Mouse (Mus musculus) gastrocnemius, adult 2 months (tissue): ENCODE measurements around the gene Aldh1a1. TPM values are rescaled to one million over a fixed set of nuclear protein-coding genes. Genes with fewer than 3 reads are reported as not detected.
"Not testable (repeated sequence)": the region's sequence is repeated elsewhere in the genome, so short reads cannot be mapped to it uniquely, and the experiment has no call there.

Experiments used
- DNase-seq: peaks from one replicate; pipeline ENCODE4 v3.0.0; 2022
- H3K27ac ChIP-seq: fragments of 200-600 bp; 2 replicates; pipeline ENCODE4 v1.8.1; 2022; ENCODE audit warnings: mild to moderate bottlenecking
- H3K4me3 ChIP-seq: fragments of 200-600 bp; 2 replicates; pipeline ENCODE4 v1.8.1; 2022; ENCODE audit warnings: mild to moderate bottlenecking, moderate library complexity
- CTCF ChIP-seq: fragments of 200-600 bp; IDR thresholded peaks from 2 replicates; pipeline ENCODE4 v1.8.1; 2022; ENCODE audit warnings: antibody characterized with exemption, mild to moderate bottlenecking, moderate library complexity
- intact Hi-C: fragments of 180-260 bp; cut with DNase I; formaldehyde crosslinking; loops from one replicate; pipeline ENCODE4 v1.15.1; 2025
- total RNA-seq, 2 experiments: library from RNA; stranded (reverse); gene quantifications; 2 replicates each; pipeline ENCODE4 v1.2.3; 2021

The Aldh1a1 gene
- total RNA-seq, 2 experiments from 2014 or later = 86.6 to 180 TPM

GRCm38 (mm10) chr19:20516481-20516880 lies 24.0 kb downstream of the Aldh1a1 start:
- intact Hi-C loops = no loop called here
- no peak for TF ChIP-seq CTCF
- no peak for DNase-seq
- no peak overlapping the region for H3K4me3 ChIP-seq
- H3K27ac ChIP-seq = no peak overlapping the region

- H3K4me3 ChIP-seq, DNase-seq, intact Hi-C loops: not testable (repeated sequence)
- H3K27ac ChIP-seq = peak overlapping the region; percentile 65; the same call in 1 of the 2 replicates
Measured at GRCm38 (mm10) chr19:20529156-20529555, 36.6 kb downstream of the Aldh1a1 start.

GRCm38 (mm10) chr19:20529921-20530696 lies 37.6 kb downstream of the Aldh1a1 start:
- Histone ChIP-seq H3K4me3 (no peak overlapping the region), H3K27ac (peak overlapping the region; percentile 65)
- no peak for TF ChIP-seq CTCF
- DNase-seq = peak; percentile 31
- intact Hi-C loops = no loop called here

GRCm38 (mm10) chr19:20536538-20536937 lies 44.0 kb downstream of the Aldh1a1 start:
- no peak for TF ChIP-seq CTCF
- H3K4me3 ChIP-seq = no peak overlapping the region
- intact Hi-C loops = no loop called here
- peak overlapping the region; percentile 66 for H3K27ac ChIP-seq
- no peak for DNase-seq

GRCm38 (mm10) chr19:20541044-20541443 lies 48.5 kb downstream of the Aldh1a1 start:
- intact Hi-C loops = no loop called here
- no peak overlapping the region for H3K27ac ChIP-seq
- no peak for DNase-seq
- TF ChIP-seq CTCF = no peak
- no peak overlapping the region for H3K4me3 ChIP-seq

- intact Hi-C loops = no loop called here
- H3K27ac ChIP-seq = no peak overlapping the region
- no peak overlapping the region for H3K4me3 ChIP-seq
- DNase-seq = no peak
- no peak for TF ChIP-seq CTCF
Measured at GRCm38 (mm10) chr19:20541924-20542323, 49.4 kb downstream of the Aldh1a1 start.

GRCm38 (mm10) chr19:20543816-20544215 lies 51.3 kb downstream of the Aldh1a1 start:
- TF ChIP-seq CTCF = no peak
- Histone ChIP-seq H3K27ac (no peak overlapping the region), H3K4me3 (no peak overlapping the region)
- no peak for DNase-seq
- intact Hi-C loops = no loop called here

GRCm38 (mm10) chr19:20544941-20545340 lies 52.4 kb downstream of the Aldh1a1 start:
- no peak overlapping the region for H3K4me3 ChIP-seq
- no peak for DNase-seq
- no peak overlapping the region for H3K27ac ChIP-seq
- TF ChIP-seq CTCF = no peak
- intact Hi-C loops = no loop called here

- TF ChIP-seq CTCF = no peak
- Histone ChIP-seq H3K4me3 (no peak overlapping the region), H3K27ac (no peak overlapping the region)
- intact Hi-C loops = no loop called here
- no peak for DNase-seq
Measured at GRCm38 (mm10) chr19:20547025-20547424, 54.5 kb downstream of the Aldh1a1 start.

GRCm38 (mm10) chr19:20549409-20549808 lies 56.9 kb downstream of the Aldh1a1 start:
- H3K4me3 ChIP-seq = peak overlapping the region; percentile 34
- H3K27ac ChIP-seq = peak overlapping the region; percentile 83
- DNase-seq = peak; percentile 36
- no peak for TF ChIP-seq CTCF
- intact Hi-C loops = loop anchor here (2.0 kb wide), 1 partner anchor 57 kb away; the partner anchor contains the start of gene Aldh1a1

GRCm38 (mm10) chr19:20555365-20555764 lies 62.9 kb downstream of the Aldh1a1 start:
- DNase-seq = no peak
- Histone ChIP-seq H3K27ac (no peak overlapping the region), H3K4me3 (no peak overlapping the region)
- intact Hi-C loops = no loop called here
- TF ChIP-seq CTCF = no peak

- TF ChIP-seq CTCF = no peak
- intact Hi-C loops = no loop called here
- Histone ChIP-seq H3K4me3 (no peak overlapping the region), H3K27ac (no peak overlapping the region)
- DNase-seq = no peak
Measured at GRCm38 (mm10) chr19:20557211-20557610, 64.7 kb downstream of the Aldh1a1 start.

- no peak overlapping the region for H3K27ac ChIP-seq
- intact Hi-C loops = no loop called here
- TF ChIP-seq CTCF = no peak
- no peak for DNase-seq
- H3K4me3 ChIP-seq = no peak overlapping the region
Measured at GRCm38 (mm10) chr19:20558069-20558468, 65.6 kb downstream of the Aldh1a1 start.

- no peak for DNase-seq
- no peak overlapping the region for H3K27ac ChIP-seq
- TF ChIP-seq CTCF = no peak
- H3K4me3 ChIP-seq = no peak overlapping the region
- intact Hi-C loops = no loop called here
Measured at GRCm38 (mm10) chr19:20558544-20558943, 66.0 kb downstream of the Aldh1a1 start.
